Mouse (Mus musculus) G1E (cell line): ENCODE measurements around the gene Zfp282.

Experiments
- CTCF ChIP-seq: IDR thresholded peaks from 2 replicates; pipeline ENCODE4 v1.5.1; 2012; ENCODE audit warnings: low read depth, low read length, inconsistent platforms, mixed read lengths
- GATA1 ChIP-seq: IDR thresholded peaks from 2 replicates; pipeline ENCODE4 v1.6.1; 2012; ENCODE audit warnings: borderline replicate concordance, low read length, inconsistent platforms, mixed read lengths
- GATA2 ChIP-seq: IDR thresholded peaks from 2 replicates; pipeline ENCODE4 v1.6.1; 2012; ENCODE audit warnings: low read depth, low read length, inconsistent platforms, borderline replicate concordance
- POLR2AphosphoS5 ChIP-seq: IDR thresholded peaks from 2 replicates; pipeline ENCODE4 v1.6.1; 2012; ENCODE audit warnings: low read depth, low read length, inconsistent platforms; ENCODE audit not compliant: insufficient replicate concordance
- TAL1 ChIP-seq: conservative IDR thresholded peaks from 2 replicates; pipeline ENCODE4 v1.6.1; 2012; ENCODE audit warnings: low read depth, low read length, inconsistent platforms, mixed read lengths

DNA sequence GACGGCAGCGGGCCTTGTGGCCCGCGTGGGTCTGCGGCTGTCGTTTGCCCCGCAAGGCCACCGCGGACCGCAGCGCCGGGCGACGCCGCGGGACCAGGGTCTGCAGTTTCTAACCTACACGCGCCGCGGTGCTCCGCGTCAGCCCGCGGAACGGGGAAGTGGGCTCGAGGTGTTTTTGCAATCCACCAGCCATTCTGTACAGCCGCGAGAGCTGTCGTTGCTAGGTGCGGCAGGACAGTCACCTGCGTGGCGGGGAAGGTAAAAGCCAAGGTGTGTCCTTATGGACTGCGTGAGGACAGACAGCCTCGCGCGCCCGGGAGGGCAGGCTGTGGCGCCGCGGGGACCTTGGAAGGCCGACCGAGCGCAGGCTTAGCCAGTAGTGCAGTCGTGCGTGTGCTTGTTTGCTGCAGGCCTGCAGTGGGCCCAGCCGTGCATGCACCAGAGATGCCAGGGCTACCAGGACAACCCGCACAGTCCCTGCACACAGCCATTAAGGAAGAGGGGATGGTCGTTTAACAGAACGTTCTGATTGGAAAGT is 41.0 kb upstream of the Zfp282 start:
- TF ChIP-seq CTCF (no peak), POLR2AphosphoS5 (no peak), GATA1 (no peak), TAL1 (no peak), GATA2 (no peak)
